Mouse (Mus musculus): ENCODE results near the gene A230072I06Rik.

Gene A230072I06Rik

GRCm38 (mm10) chr8:12278663-12279312, at the start of gene A230072I06Rik:
Gene A230072I06Rik, plus strand, starts transcription at chr8:12278819.
- peak; percentile 53 for ATAC-seq (ENCODE audit: low TSS enrichment)

GRCm38 (mm10) chr8:12234039-12234438, 44.6 kb upstream of the A230072I06Rik start:
- ATAC-seq (ENCODE audit: low TSS enrichment): no peak

GRCm38 (mm10) chr8:12238775-12239174, 39.8 kb upstream of the A230072I06Rik start:
- no peak for ATAC-seq (ENCODE audit: low TSS enrichment)

- no peak for ATAC-seq (ENCODE audit: low TSS enrichment)
These were observed 38.5 kb upstream of the A230072I06Rik start for GRCm38 (mm10) chr8:12240143-12240542.

GRCm38 (mm10) chr8:12243746-12244145, 34.9 kb upstream of the A230072I06Rik start:
- no peak for ATAC-seq (ENCODE audit: low TSS enrichment)

- ATAC-seq (ENCODE audit: low TSS enrichment): no peak
These were observed 18.7 kb upstream of the A230072I06Rik start for GRCm38 (mm10) chr8:12259890-12260289.

GRCm38 (mm10) chr8:12260476-12261029, 18.1 kb upstream of the A230072I06Rik start:
- ATAC-seq (ENCODE audit: low TSS enrichment): no peak

GRCm38 (mm10) chr8:12261556-12261955, 17.1 kb upstream of the A230072I06Rik start:
- ATAC-seq (ENCODE audit: low TSS enrichment): no peak

- no peak for ATAC-seq (ENCODE audit: low TSS enrichment)
These were observed 13.6 kb upstream of the A230072I06Rik start for GRCm38 (mm10) chr8:12264996-12265395.

- ATAC-seq (ENCODE audit: low TSS enrichment): no peak
These were observed 10.8 kb upstream of the A230072I06Rik start for GRCm38 (mm10) chr8:12267863-12268262.

- ATAC-seq (ENCODE audit: low TSS enrichment): no peak
These were observed 10.3 kb upstream of the A230072I06Rik start for GRCm38 (mm10) chr8:12268306-12268829.

- peak; percentile 90 for ATAC-seq (ENCODE audit: low TSS enrichment)
These were observed 1.0 kb downstream of the A230072I06Rik start for GRCm38 (mm10) chr8:12279482-12280192.

GRCm38 (mm10) chr8:12282128-12282527, 3.5 kb downstream of the A230072I06Rik start:
- ATAC-seq (ENCODE audit: low TSS enrichment): no peak

- ATAC-seq (ENCODE audit: low TSS enrichment): no peak
These were observed 11.9 kb downstream of the A230072I06Rik start for GRCm38 (mm10) chr8:12290551-12290950.

GRCm38 (mm10) chr8:12298326-12298950, 19.8 kb downstream of the A230072I06Rik start:
- no peak for ATAC-seq (ENCODE audit: low TSS enrichment)

GRCm38 (mm10) chr8:12301998-12302397, 23.4 kb downstream of the A230072I06Rik start:
- no peak for ATAC-seq (ENCODE audit: low TSS enrichment)

GRCm38 (mm10) chr8:12312975-12313734, 34.5 kb downstream of the A230072I06Rik start:
- no peak for ATAC-seq (ENCODE audit: low TSS enrichment)

GRCm38 (mm10) chr8:12314258-12314657, 35.6 kb downstream of the A230072I06Rik start:
- ATAC-seq (ENCODE audit: low TSS enrichment): no peak

GRCm38 (mm10) chr8:12315177-12315576, 36.6 kb downstream of the A230072I06Rik start:
- ATAC-seq (ENCODE audit: low TSS enrichment): no peak

- ATAC-seq (ENCODE audit: low TSS enrichment): no peak
These were observed 41.3 kb downstream of the A230072I06Rik start for GRCm38 (mm10) chr8:12319755-12320455.

- no peak for ATAC-seq (ENCODE audit: low TSS enrichment)
These were observed 43.5 kb downstream of the A230072I06Rik start for GRCm38 (mm10) chr8:12322071-12322470.
